Mouse (Mus musculus) olfactory bulb, adult 2 months (tissue): ENCODE results near the gene Cap1.

Source experiments
- CTCF ChIP-seq: fragments of 200-500 bp; IDR thresholded peaks from 2 replicates; pipeline ENCODE4 v1.5.1; 2012; ENCODE audit warnings: low read depth, mild to moderate bottlenecking, low read length, moderate library complexity; ENCODE audit not compliant: insufficient read depth
- POLR2A ChIP-seq: fragments of 200-500 bp; IDR thresholded peaks from 2 replicates; pipeline ENCODE4 v1.6.1; 2012; ENCODE audit warnings: mild to moderate bottlenecking, low read depth, low read length, moderate library complexity; ENCODE audit not compliant: insufficient read depth

DNA sequence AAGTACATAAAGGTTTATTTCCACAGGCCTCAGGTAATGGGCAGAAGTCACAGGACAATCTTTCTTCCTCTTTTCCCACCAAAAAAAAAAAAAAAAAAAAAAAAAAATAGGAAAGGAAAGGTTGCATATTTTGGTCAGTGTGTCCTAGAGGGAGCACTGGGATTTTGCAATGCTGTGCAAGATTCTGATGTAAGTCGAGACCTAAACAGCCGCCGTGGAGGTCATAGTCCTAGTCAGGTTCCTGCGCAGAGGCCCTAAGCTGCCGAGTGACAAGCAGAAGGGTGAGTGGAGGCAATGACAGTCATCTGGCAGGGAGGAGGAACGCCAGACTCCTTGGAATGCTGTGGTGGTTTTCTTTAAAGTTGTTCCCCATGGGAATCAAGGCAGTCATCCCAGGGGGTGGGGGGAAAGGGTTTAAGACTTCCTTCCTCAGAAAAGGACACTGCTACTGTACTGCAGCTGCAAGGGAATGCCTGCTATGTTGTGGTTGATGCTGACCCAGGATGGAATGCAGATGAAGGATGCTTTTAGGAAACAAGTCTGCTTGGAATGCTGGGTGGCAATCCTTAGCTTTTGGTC is 26.7 kb downstream of the Cap1 start:
- TF ChIP-seq POLR2A (no peak), CTCF (no peak)
